Mouse (Mus musculus) fat pad, adult 2 months (tissue): ENCODE measurements around the gene Bace1.
A peak's percentile ranks its signal among the peaks of the same experiment; 100 is the strongest.

Experiments used
- DNase-seq: peaks from one replicate; pipeline ENCODE4 v3.0.0-alpha.2; 2011; ENCODE audit warnings: low read depth, low spot score; ENCODE audit errors: extremely low read depth

Gene Bace1

DNA sequence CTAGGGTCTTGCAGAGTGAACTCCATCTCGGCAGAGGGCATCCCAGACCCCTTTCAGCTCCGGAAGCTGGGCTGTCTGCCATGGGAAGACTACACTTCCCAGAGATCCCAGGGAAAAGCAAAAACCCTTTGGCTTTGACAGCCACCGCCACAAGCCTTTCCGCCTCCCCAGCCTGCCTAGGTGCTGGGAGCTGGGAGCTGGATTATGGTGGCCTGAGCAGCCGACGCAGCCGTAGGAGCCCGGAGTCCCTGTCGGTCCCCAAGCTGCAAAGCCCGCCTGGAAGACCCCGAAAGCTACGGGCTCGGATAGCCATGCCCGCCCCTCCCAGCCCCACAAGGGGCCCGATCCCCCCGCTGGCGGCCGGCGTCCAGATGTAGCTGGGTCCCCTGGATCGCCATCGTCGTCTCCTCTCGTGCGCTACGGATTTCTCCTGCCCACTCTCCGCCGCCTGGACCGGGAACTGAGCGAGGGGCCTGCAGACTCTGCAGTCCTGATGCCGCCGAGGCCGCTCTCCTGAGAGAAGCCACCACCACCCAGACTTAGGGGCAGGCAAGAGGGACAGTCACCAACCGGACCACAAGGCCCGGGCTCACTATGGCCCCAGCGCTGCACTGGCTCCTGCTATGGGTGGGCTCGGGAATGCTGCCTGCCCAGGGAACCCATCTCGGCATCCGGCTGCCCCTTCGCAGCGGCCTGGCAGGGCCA is at the start of gene Bace1:
Gene Bace1 (plus strand): TSS at position 147 of the 705 bp plus-strand sequence.
- no peak for DNase-seq

DNA sequence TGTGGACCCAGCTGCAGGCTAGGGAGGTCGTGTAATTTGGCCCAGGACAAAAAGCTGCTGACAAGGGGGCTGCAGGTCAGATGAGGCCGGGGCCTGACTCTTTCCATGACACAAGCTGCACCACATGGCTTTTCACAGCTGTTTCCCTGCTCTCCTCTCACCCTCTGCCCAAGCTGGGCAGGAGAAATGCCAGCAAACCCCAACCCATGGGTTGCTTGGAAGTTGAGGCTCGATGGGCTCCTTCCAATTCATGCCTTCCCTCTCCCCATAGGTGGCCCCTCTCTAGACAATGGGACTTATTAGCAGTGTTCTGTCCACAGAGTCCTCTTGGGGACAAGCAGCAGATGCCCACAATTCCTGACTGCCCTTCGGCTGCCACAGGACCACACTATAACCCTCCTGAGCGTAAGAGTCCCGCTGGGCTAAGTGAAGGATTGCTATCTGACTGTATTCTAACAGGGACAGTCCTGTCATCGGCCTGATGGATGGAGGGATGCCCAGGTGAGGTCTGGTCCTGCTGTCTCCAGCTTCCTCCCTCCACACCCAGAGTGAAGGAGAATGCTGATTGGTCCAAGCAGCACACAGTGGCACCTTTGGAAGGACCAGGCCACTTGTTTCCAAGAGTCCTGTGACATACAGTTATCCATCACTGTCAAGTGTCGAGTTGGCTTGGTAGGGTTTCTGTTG is 46.8 kb upstream of the Bace1 start:
- no peak for DNase-seq

DNA sequence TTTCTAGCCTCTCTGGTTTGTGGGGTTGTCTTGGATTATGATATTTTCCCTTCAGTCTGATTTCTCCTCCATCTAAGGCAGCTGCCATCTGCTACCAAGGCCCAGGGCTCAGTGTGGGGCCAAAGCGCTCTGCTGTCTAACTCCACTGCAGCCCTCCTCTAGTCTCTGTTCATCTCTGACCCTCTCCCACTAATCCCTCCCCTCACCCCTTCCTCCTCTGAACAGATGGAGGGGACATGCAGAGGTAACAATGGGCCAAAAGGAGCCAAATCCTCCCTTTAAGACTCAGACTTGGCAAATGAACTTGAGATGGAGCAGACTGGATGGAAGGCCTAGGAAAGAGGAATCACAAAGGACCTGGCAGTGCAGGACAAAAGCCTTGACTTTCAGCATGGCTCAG is 46.1 kb upstream of the Bace1 start:
- DNase-seq: no peak

DNA sequence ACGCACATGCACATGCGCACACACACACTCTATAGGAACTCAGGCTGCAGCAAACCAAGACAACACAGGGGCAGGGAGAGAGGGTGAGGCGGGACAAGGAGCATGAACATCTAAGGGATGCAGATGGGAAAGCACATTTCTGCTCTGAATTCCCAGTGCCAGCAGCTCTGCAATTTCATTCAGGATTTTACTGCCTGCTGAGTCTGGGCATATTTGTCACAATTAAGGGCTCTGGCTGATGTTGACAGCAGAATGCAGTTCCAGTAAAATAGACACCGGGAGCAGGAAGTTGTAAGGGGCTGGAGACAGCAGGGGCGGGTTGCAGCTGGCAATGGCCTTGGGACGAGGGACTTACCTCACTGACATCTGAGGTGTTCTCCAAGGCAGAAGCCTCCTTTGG is 44.7 kb upstream of the Bace1 start:
- no peak for DNase-seq

DNA sequence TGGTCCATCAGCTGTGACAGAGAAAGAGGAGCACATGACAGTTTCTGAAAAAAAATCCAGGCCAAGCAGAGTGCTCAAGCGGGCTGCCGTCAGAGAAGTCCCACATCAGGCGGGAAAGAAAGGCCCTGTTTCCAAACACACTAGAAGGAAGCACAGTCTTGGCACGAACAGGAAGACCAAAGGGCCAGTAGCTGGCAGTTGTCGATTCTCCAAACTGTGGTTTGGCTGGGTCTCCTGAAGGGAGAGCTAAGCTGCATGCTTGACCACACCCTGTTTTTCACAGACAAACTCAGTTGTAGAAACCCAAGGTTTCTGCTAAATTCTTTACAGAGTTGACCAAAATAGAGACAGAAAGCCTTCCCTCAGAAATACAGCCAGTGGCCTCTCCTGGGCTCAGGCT is 42.7 kb upstream of the Bace1 start:
- DNase-seq: no peak

DNA sequence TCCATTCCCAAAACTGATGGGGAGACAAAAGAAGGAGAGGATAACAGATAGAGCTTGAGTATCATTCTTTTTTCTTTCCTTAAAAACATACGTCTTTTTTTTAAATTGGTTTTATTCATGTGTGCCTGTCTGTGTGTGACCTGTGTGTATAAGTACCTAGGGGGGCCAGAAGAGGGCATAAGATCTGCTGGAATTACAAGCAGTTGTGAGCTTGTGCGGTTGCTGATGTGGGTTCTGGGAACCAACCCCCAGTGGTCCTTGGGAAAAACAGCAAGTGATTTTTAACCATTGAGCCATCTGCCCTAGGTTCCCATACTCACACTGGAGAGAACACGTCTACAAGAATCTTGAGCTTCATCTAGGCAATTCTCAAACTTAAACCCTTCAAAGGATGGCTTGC is 41.1 kb upstream of the Bace1 start:
- DNase-seq: no peak

DNA sequence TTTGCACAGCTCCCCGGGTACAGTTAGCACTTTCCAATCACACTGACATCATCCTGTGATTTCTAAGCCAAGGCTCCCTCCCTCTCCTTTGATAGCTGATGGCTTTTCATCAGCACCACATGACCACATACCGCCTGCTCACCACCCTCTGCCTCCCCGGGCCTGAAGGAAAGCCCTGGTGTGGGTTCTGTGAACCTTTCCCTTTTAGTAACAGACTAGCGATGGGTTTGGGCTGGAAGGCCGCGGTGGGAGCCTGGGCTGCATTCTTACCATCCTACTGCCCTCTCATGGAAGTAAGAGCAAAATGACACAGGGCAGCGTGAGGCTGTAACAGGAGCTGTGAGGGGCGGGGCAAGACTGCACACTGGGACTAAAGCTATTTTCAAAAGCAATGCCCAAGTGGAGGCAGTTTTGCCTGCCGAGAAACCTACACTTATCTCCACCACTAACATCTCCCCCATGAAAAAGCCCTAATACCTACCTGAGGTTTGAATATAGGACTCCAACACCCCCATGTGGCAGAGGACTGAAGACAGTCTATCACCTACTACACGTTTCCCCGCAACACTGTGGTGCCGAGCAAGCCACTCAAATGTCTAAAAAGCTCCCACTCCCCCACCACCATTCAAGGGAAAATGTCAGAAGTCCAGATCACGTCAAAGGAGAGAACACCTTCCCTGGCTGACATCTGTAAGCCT is 39.8 kb upstream of the Bace1 start:
- no peak for DNase-seq

DNA sequence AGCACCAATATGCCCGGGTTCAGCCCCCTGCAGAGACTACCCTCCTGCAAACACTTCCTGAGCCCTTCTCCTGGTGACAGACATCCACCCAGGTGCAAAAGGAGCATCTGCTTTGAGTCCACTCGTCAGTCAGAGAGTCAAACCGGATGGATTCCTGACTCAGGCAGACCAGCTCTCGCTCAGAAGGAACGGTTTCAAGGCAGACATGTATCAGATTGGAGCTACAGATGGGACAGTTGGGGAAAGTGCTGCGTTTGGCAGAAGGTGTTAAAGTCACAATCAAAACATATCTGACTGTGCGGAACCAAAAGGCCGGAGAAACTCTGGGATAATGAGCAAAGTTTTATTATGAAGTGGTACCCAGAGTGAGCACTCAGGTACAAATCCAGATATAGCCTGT is 39.0 kb upstream of the Bace1 start:
- DNase-seq: no peak

DNA sequence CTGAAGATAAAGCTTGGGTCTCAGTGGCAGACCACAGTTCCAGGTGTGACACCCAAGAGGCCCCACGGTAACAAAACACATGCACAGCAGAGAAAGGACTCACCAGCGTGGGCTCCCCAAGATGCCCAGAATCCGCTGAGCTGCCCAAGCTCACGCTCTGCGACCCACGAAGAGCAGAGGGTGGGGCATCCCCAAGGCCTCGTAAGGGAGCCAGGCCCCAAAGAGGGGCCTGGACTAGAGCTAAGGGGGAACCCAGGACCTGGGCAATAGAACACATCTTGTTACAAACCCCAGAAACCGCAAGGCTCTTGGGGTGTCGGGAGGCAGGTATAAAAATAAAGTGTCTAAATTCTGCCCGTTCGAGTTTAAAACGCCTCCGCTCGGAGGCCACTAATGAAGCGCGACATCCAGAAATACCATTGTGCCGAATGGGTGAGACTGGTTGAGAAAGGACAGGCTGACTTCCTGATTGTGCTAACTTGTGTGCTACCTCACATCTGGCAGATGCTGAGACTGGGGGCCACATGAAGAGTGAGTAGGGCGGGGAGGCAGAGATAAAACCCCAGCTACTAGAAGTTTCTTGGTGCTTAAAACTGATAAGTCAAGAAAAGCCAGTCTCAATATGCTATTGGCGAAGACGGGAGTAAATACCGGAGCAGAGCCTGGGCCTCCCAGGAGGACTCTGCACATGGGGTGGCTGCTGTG is 35.2 kb upstream of the Bace1 start:
- no peak for DNase-seq

DNA sequence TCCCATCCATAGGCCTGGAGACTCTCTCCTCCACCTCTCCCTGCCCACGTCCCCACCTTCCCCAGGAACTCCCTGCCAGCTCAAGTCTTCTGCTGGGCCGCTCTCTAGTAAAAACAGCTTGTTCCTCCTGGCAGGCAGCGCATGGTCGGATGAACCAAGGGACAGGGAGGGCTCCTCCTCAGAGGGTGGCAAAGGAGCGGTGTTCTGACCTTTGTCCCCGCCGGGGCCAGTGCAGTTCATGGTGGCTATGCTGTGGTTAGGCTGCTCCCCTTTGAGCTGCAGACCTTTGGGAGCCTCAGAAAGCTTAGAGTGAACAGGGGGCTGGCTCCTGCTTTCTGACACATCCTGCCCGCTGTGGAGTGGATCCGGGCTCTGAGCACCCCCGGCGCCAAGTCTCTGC is 31.5 kb upstream of the Bace1 start:
- DNase-seq: no peak

DNA sequence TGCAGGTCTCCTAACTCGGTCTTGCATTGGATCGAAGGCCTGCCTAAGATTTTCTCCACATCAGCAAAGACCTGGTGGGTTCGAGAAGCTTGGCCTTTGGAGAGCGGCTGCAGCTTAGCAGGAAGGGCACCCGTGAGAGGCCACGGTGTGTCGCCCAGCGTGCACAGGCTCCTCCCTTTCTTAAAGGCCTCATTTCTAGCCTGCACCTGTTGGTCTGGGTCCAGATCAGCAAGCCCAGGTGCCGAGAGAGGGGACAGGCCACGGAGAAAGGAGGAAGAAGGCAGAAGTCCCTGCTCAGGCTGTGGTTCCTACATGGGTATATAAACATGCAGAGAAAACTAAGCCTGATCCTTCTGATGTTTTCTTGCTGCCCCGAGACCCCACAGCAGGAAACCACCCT is 31.0 kb upstream of the Bace1 start:
- DNase-seq: no peak

DNA sequence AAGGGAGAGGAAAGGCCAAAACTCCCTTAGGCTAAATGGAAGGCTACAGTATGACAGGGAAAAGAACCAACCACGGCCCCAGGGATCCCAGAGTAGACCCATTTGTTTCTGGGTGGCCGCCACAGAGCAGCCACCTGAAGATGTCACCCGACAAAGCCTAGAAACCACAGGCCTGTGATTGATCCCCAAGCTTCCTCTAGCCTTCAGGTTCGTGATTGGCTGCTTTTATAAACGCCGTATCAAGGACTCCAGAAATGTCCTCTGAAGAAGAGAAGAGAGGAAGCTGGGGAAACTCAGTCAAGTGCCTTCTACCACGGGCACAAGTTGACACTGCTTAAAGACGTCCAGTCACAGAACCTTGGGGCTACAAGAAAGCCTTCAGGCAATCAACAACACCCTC is 30.6 kb upstream of the Bace1 start:
- no peak for DNase-seq

DNA sequence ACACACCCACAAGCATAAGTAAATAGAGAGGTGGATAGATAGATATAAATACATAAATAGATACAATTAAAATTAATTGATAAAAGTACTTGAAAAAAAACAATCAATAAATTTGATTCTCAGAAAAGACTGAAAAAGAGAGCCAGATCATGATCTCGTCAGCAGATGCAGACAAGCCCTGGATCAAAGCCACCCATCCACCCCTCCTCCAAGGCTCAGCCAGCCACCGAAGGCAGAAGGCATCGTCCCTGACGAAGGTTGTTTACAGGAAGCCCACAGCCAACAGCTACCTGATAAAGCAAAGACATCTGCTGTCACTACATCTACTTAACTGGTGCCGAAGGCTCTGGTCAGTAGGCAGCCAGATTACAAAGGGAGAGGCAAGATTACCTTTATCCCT is 26.4 kb upstream of the Bace1 start:
- DNase-seq: no peak

DNA sequence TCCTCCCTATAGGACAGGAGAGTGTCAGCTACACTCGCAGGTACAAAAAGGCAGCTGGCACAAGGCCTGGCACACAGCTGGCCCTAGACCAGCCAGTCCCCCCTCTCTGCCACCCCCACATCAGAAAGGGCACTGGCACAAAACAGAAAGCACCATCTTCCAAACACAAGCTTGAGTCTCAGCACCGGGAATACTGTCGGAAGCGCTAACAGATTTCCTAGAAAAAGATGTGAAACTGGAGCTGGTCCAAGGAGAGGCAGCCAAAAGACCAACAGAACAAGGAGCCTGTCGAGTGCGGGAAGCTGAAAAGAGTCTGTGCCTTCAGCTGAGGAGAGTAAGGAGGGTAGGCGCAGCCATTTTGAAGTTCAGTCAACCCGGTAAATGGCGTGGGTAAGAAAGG is 23.3 kb upstream of the Bace1 start:
- no peak for DNase-seq

DNA sequence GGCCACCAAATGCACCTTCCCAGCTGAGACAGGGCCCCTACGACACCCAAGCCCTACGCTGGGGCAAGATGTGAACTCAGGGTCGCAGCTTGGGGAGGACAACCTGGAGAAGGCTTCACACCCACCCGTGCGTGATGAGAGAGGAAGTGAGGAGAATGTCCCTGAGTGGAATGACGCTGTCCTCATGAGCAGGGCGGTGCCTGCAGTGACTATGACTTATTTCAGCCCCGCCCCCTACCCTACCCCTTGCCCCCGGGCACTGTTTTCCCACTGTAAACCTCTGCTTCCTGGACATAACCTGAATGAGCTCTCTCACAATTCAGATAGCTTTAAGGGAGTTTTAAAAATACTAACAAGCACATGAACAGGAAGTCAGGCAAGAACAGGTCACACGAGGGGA is 22.9 kb upstream of the Bace1 start:
- DNase-seq: no peak

DNA sequence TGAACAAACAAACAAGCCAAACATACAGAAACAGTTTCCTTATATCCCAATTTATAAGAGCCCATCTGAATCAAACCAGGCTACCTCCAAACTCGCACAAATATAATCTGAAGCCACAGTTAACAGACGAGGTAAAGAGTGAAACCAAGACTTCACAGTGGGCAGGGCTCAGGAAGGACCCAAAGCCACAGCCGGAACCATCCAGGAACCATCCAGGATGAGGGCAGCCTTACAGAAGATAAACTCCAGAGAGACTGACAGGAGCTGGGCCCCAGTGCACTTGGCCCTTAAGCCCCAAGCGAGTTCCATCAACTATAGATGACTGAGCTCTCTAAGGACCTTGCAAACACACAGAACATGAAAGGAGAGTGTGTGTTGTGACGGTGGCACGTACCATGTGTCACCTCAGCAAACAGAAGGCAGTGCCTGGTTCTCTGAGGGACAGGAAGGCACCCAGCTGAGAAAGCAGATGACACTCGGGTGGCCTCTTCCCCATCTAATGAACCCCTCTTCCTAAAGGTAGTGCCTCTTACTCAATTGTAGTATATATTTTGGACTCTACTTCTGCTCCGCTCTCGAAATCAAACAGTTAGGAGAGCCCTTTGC is 19.9 kb upstream of the Bace1 start:
- no peak for DNase-seq

DNA sequence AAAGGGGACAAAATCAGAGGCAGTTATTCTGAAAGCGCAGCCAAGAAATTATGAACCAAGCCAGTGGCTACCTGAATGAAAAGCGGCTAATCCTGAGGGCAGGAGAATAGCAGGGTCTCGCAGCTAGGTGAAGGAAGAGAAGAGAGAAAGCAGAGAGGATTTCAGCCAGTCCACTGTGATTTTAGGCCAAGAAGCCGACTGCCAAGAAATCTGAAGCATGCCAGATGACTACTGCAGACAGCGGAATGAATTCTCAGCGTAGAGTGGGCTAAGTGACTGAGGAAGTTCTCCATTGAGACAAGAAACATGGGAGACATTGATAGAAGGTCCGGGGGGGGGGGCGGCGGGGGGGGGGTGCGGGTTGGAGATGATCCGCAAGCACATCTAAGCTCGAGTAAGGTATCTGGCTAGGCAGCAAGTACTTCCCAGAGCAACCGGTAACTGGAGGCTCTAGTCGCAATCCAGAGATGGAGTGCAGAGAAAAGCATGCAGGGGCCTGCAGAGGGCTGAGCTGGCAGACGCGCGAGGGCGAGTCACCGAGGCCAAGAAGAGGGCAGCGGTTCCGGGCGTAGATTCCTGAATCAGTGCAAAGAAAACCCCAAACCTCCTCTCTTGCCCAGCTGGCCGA is 10.6 kb upstream of the Bace1 start:
- DNase-seq: no peak

DNA sequence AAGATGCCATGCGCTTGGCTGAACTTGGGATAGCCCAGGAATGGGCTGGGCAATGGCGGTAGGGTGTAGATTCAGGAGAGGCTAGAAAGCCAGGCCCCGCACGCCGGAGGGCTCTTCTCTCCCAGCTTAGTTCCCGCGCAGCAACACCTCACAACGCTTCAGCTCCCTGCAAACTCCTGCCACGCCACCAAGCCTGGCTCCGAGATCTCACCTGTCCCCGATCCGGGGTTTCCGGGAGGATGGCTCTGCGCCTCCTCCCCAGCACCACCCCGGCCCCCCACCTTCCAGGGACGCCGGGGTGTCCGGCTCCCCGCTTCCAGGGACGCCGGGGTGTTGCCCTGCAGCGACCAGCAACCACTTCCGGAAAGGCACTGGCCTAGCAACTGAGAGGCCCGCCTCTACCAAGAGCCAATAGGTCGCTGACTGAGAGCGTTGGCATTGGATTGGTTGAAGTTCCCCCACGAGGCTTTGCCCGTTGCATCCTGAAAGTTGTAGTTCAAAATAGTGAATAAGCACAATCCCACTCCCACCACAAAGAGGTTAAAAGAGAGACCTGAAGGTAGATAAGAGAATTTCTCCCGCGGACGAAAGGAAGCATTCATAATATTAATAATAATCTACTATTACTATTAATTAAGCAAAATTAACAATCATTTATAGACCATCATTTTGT is 10.0 kb upstream of the Bace1 start, which contains the start of gene Cep164:
Gene Cep164 (minus strand): TSS at position 401 of the 673 bp plus-strand sequence.
- DNase-seq: peak; percentile 45

DNA sequence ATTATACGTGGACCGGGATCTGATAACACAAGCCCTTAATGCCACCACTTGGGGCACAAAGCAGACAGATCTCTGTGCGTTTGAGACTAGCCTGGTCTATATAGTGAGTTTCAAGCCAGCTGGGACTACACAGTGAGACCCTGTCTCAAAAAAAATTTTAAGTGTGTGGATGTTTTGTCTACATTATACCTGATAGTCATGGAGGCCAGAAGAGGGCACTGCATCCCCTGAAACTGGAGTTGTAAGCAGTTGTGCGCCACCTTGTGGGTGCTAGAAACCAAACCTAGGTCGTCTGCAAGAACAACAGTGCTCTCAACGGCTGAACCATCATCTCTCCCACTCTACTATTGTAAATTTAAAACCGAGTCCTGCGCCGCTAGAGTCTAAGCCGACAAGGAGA is 9.3 kb upstream of the Bace1 start:
- peak; percentile 31 for DNase-seq

DNA sequence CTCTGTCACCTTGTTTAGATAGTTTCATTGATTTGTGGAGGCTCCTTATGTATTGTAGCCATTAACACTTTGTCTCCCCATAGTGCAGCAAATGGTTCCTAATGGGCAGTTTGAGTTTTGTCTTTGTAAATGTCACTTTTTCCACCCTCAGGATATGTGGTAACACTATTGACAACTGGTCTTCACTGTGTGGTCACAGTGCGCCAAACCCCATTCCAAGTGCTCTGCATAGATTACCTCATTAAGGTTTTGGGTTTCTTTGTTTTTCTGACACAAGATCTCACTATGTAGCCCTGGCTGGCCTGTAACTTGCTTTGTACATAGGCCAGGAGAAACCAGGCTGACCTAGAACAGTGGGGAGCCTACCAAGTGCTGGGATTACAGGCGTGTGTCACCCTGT is 5.5 kb upstream of the Bace1 start:
- DNase-seq: no peak
